Mouse (Mus musculus) liver, postnatal 0 days (tissue): ENCODE results near the gene Rnf26.

Experiments used
- CTCF ChIP-seq: sonication (generic); IDR thresholded peaks from 2 replicates; pipeline ENCODE4 v1.5.1; 2016; ENCODE audit warnings: antibody characterized with exemption, low read depth
- EP300 ChIP-seq: IDR thresholded peaks from 2 replicates; pipeline ENCODE4 v1.6.1; 2016; ENCODE audit warnings: antibody characterized with exemption, low read depth, mild to moderate bottlenecking

GRCm38 (mm10) chr9:44045884-44046272 lies 67.4 kb downstream of the Rnf26 start:
- no peak for TF ChIP-seq CTCF
- no peak for TF ChIP-seq EP300
